Mouse (Mus musculus): ENCODE results near the gene Selenov. TPM values are rescaled to one million over a fixed set of nuclear protein-coding genes. Genes with fewer than 3 reads are reported as not detected.

Selenov gene
- polyA plus RNA-seq, 1 experiment from 2014 or later, result 0.41 TPM

- Histone ChIP-seq H3K36me3 (replicated peaks) (peaks cover 63% of the 10 kb centered on the region), H3K4me3 (replicated peaks) (peak within 1 kb of the TSS; percentile 93), H3K9me3 (no peaks in the 10 kb centered on the region), H3K9ac (peak within 1 kb of the TSS; percentile 94), H3K27ac (peak within 1 kb of the TSS; percentile 60; the same call in 1 of the 2 replicates), H3K27me3 (no peaks in the 10 kb centered on the region), H3K4me2 (peak within 1 kb of the TSS; percentile 89), H3K4me1 (peaks cover 36% of the 10 kb centered on the region)
- ATAC-seq (ENCODE audit: low FRiP score), result peak; percentile 98
- 1% methylated on average over 45 of the region's 45 CpGs for WGBS
These were observed 21.0 kb upstream of the Selenov start, which contains the start of gene Timm50 for GRCm38 (mm10) chr7:28311926-28312543. Gene Timm50, minus strand, starts transcription at chr7:28312072.

GRCm38 (mm10) chr7:28311151-28311925, 20.4 kb upstream of the Selenov start:
- WGBS, result 7% methylated on average over 33 of the region's 35 CpGs
- peaks cover 36% of the 10 kb centered on the region for H3K4me1 ChIP-seq
- H3K4me2 ChIP-seq, result peak overlapping the region; percentile 89
- peak overlapping the region; percentile 93 for H3K4me3 ChIP-seq (replicated peaks)
- H3K9me3 ChIP-seq, result no peaks in the 10 kb centered on the region
- peak overlapping the region; percentile 94 for H3K9ac ChIP-seq
- H3K27ac ChIP-seq, result peak overlapping the region; percentile 60; the same call in 1 of the 2 replicates
- H3K36me3 ChIP-seq (replicated peaks), result peaks cover 63% of the 10 kb centered on the region
- H3K27me3 ChIP-seq, result no peaks in the 10 kb centered on the region
- peak; percentile 45 for ATAC-seq (ENCODE audit: low FRiP score)

GRCm38 (mm10) chr7:28309737-28310136, 18.8 kb upstream of the Selenov start:
- H3K4me1 ChIP-seq, result peaks cover 36% of the 10 kb centered on the region
- H3K4me2 ChIP-seq, result 0 out of 2 replicates have a peak overlapping the region, but pooled peaks have one; percentile 89
- H3K9me3 ChIP-seq, result no peaks in the 10 kb centered on the region
- peak overlapping the region; percentile 47 for H3K27ac ChIP-seq
- H3K9ac ChIP-seq, result no peak overlapping the region
- 72% methylated on average over 9 of the region's 9 CpGs for WGBS
- H3K4me3 ChIP-seq (replicated peaks), result no peak overlapping the region
- no peaks in the 10 kb centered on the region for H3K27me3 ChIP-seq
- 0 out of 2 replicates have a peak, but pooled peaks have one; percentile 30 for ATAC-seq (ENCODE audit: low FRiP score)
- H3K36me3 ChIP-seq (replicated peaks), result peaks cover 63% of the 10 kb centered on the region

GRCm38 (mm10) chr7:28306216-28306615, 15.2 kb upstream of the Selenov start:
- Histone ChIP-seq H3K9me3 (no peaks in the 10 kb centered on the region), H3K27me3 (peaks cover 8% of the 10 kb centered on the region; the same call in 1 of the 2 replicates), H3K36me3 (replicated peaks) (peaks cover 55% of the 10 kb centered on the region), H3K4me2 (no peak overlapping the region), H3K4me3 (replicated peaks) (no peak overlapping the region), H3K4me1 (peaks cover 55% of the 10 kb centered on the region), H3K9ac (no peak overlapping the region), H3K27ac (no peak overlapping the region)
- ATAC-seq (ENCODE audit: low FRiP score), result no peak
- 94% methylated on average over 8 of the region's 8 CpGs for WGBS

- Histone ChIP-seq H3K9me3 (no peaks in the 10 kb centered on the region), H3K36me3 (replicated peaks) (peaks cover 55% of the 10 kb centered on the region), H3K27me3 (peaks cover 14% of the 10 kb centered on the region), H3K9ac (no peak overlapping the region), H3K4me3 (replicated peaks) (no peak overlapping the region), H3K4me2 (no peak overlapping the region), H3K4me1 (peaks cover 51% of the 10 kb centered on the region), H3K27ac (no peak overlapping the region)
- ATAC-seq (ENCODE audit: low FRiP score), result no peak
- WGBS, result 96% methylated on average over 10 of the region's 10 CpGs
These were observed 14.7 kb upstream of the Selenov start for GRCm38 (mm10) chr7:28305641-28306040.

- peaks cover 48% of the 10 kb centered on the region for H3K27me3 ChIP-seq
- peak within 1 kb of the TSS; percentile 65 for H3K9ac ChIP-seq
- peak within 1 kb of the TSS; percentile 55 for H3K4me2 ChIP-seq
- peaks cover 49% of the 10 kb centered on the region for H3K4me1 ChIP-seq
- under 1% methylated on average over 30 of the region's 30 CpGs for WGBS
- H3K9me3 ChIP-seq, result no peaks in the 10 kb centered on the region
- peak within 1 kb of the TSS; percentile 48 for H3K4me3 ChIP-seq (replicated peaks)
- ATAC-seq (ENCODE audit: low FRiP score), result peak; percentile 86
- H3K27ac ChIP-seq, result peak within 1 kb of the TSS; percentile 90
- peaks cover 31% of the 10 kb centered on the region for H3K36me3 ChIP-seq (replicated peaks)
These were observed 10.8 kb upstream of the Selenov start, which contains the start of gene Dll3 for GRCm38 (mm10) chr7:28301616-28302433. Gene Dll3, minus strand, starts transcription at chr7:28302238.

- no peak for ATAC-seq (ENCODE audit: low FRiP score)
- H3K27me3 ChIP-seq, result peaks cover 76% of the 10 kb centered on the region
- H3K36me3 ChIP-seq (replicated peaks), result peaks cover 9% of the 10 kb centered on the region; the same call in 1 of the 2 replicates
- H3K4me1 ChIP-seq, result peaks cover 59% of the 10 kb centered on the region
- WGBS, result 6% methylated on average over 43 of the region's 43 CpGs
- peak overlapping the region; percentile 65 for H3K27ac ChIP-seq
- H3K9ac ChIP-seq, result peak overlapping the region; percentile 39; the same call in 1 of the 2 replicates
- H3K4me3 ChIP-seq (replicated peaks), result peak overlapping the region; percentile 48
- H3K4me2 ChIP-seq, result peak overlapping the region; percentile 55
- no peaks in the 10 kb centered on the region for H3K9me3 ChIP-seq
These were observed 8.0 kb upstream of the Selenov start for GRCm38 (mm10) chr7:28298837-28299625.

GRCm38 (mm10) chr7:28294481-28294880, 3.5 kb upstream of the Selenov start:
- Histone ChIP-seq H3K9me3 (no peaks in the 10 kb centered on the region), H3K27me3 (peaks cover 95% of the 10 kb centered on the region), H3K36me3 (replicated peaks) (peaks cover 9% of the 10 kb centered on the region; the same call in 1 of the 2 replicates), H3K4me2 (peak overlapping the region; percentile 82), H3K4me1 (peaks cover 39% of the 10 kb centered on the region), H3K9ac (peak overlapping the region; percentile 58), H3K27ac (no peak overlapping the region), H3K4me3 (replicated peaks) (peak overlapping the region; percentile 53)
- peak; percentile 47 for ATAC-seq (ENCODE audit: low FRiP score)
- WGBS, result under 1% methylated on average over 61 of the region's 63 CpGs

- Histone ChIP-seq H3K27ac (no peak overlapping the region), H3K4me1 (peaks cover 39% of the 10 kb centered on the region), H3K9ac (no peak overlapping the region), H3K4me3 (replicated peaks) (peak overlapping the region; percentile 26), H3K4me2 (peak overlapping the region; percentile 48), H3K9me3 (no peaks in the 10 kb centered on the region), H3K27me3 (peaks cover 70% of the 10 kb centered on the region), H3K36me3 (replicated peaks) (no peaks in the 10 kb centered on the region)
- under 1% methylated on average over 16 of the region's 18 CpGs for WGBS
- 0 out of 2 replicates have a peak, but pooled peaks have one; percentile 10 for ATAC-seq (ENCODE audit: low FRiP score)
These were observed 821 bp downstream of the Selenov start for GRCm38 (mm10) chr7:28290165-28290564.

- Histone ChIP-seq H3K9me3 (no peaks in the 10 kb centered on the region), H3K4me2 (no peak overlapping the region), H3K27me3 (no peaks in the 10 kb centered on the region), H3K4me1 (peaks cover 12% of the 10 kb centered on the region), H3K27ac (no peak overlapping the region), H3K4me3 (replicated peaks) (no peak overlapping the region), H3K9ac (no peak overlapping the region), H3K36me3 (replicated peaks) (no peaks in the 10 kb centered on the region)
- 82% methylated on average over 7 of the region's 7 CpGs for WGBS
- no peak for ATAC-seq (ENCODE audit: low FRiP score)
These were observed 10.4 kb downstream of the Selenov start for GRCm38 (mm10) chr7:28280630-28281029.

- WGBS, result 92% methylated on average over 7 of the region's 7 CpGs
- Histone ChIP-seq H3K27me3 (no peaks in the 10 kb centered on the region), H3K4me3 (replicated peaks) (peak overlapping the region; percentile 66), H3K4me2 (peak overlapping the region; percentile 70), H3K27ac (peak overlapping the region; percentile 83; the same call in 1 of the 2 replicates), H3K4me1 (peaks cover 12% of the 10 kb centered on the region), H3K9ac (peak overlapping the region; percentile 81), H3K36me3 (replicated peaks) (peaks cover under 1% of the 10 kb centered on the region), H3K9me3 (no peaks in the 10 kb centered on the region)
- ATAC-seq (ENCODE audit: low FRiP score), result no peak; the same call in 1 of the 2 replicates
These were observed 12.7 kb downstream of the Selenov start for GRCm38 (mm10) chr7:28278279-28278652.
